Mouse (Mus musculus) fat pad, adult 2 months (tissue): ENCODE measurements around the gene Tjp3.

Experiments used
- DNase-seq: peaks from one replicate; pipeline ENCODE4 v3.0.0-alpha.2; 2011; ENCODE audit warnings: low read depth, low spot score; ENCODE audit errors: extremely low read depth

Gene Tjp3

GRCm38 (mm10) chr10:81299585-81300351 is 8.4 kb upstream of the Tjp3 start:
- no peak for DNase-seq

GRCm38 (mm10) chr10:81298369-81299100 is 7.2 kb upstream of the Tjp3 start:
- no peak for DNase-seq

- no peak for DNase-seq
Observed at GRCm38 (mm10) chr10:81297845-81298244, 6.5 kb upstream of the Tjp3 start.

- no peak for DNase-seq
Observed at GRCm38 (mm10) chr10:81297246-81297645, 5.9 kb upstream of the Tjp3 start.

GRCm38 (mm10) chr10:81295185-81295584 is 3.8 kb upstream of the Tjp3 start:
- DNase-seq = no peak

GRCm38 (mm10) chr10:81294442-81294841 is 3.1 kb upstream of the Tjp3 start:
- DNase-seq = no peak

GRCm38 (mm10) chr10:81293334-81294030 is 2.1 kb upstream of the Tjp3 start:
- DNase-seq = no peak

- peak; percentile 88 for DNase-seq
Observed at GRCm38 (mm10) chr10:81292554-81293333, 1.4 kb upstream of the Tjp3 start, which contains the start of gene Pip5k1c. Gene Pip5k1c, plus strand, starts transcription at chr10:81292963.

GRCm38 (mm10) chr10:81290698-81291460 is 502 bp downstream of the Tjp3 start:
- DNase-seq = no peak

GRCm38 (mm10) chr10:81289811-81290210 is 1.6 kb downstream of the Tjp3 start:
- DNase-seq = no peak

- no peak for DNase-seq
Observed at GRCm38 (mm10) chr10:81289278-81289677, 2.1 kb downstream of the Tjp3 start.

- no peak for DNase-seq
Observed at GRCm38 (mm10) chr10:81288601-81289000, 2.8 kb downstream of the Tjp3 start.

- no peak for DNase-seq
Observed at GRCm38 (mm10) chr10:81287513-81288157, 3.7 kb downstream of the Tjp3 start.

GRCm38 (mm10) chr10:81286586-81286985 is 4.8 kb downstream of the Tjp3 start:
- no peak for DNase-seq

GRCm38 (mm10) chr10:81285694-81286450 is 5.5 kb downstream of the Tjp3 start:
- no peak for DNase-seq

GRCm38 (mm10) chr10:81284719-81285118 is 6.7 kb downstream of the Tjp3 start:
- DNase-seq = no peak

GRCm38 (mm10) chr10:81284189-81284588 is 7.2 kb downstream of the Tjp3 start:
- no peak for DNase-seq

- no peak for DNase-seq
Observed at GRCm38 (mm10) chr10:81279496-81279895, 11.9 kb downstream of the Tjp3 start.

- no peak for DNase-seq
Observed at GRCm38 (mm10) chr10:81277676-81278075, 13.7 kb downstream of the Tjp3 start.
